In the genomic region with DNA sequence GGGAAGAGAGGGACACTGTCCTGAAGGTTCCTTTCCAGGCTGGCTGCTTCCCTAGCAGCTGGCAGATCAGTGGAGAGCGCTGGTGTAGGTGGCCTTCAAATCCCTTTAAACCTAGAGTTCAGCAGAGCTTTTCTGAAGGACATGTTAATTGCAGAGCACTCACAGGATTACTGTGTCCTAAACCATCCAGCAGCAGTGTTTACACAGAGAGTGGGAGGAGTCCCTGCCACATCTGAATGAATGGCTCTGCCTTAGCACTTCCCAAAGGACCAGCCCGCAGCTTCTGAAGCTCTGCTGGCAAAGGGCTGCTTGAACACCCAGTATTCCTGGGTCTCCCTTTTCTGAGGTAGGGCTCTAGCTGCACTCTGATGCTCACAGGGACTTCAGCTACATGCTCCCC, we compare ENCODE assay signal across 11 mouse cellular contexts. TPM values are rescaled to one million over a fixed set of nuclear protein-coding genes. Genes with fewer than 3 reads are reported as not detected.
DNase-seq lines count a peak whose midpoint lies in the region; ATAC-seq and TF ChIP-seq lines count a peak whose summit lies in the region.
"Had no signal": no experiment of that assay in that cellular context is flagged by ENCODE, and none has a peak within 500 bp of the region (broad histone marks: within the 10 kb centered on the region; RNA-seq: fewer than 3 reads in every experiment).

No protein-coding gene starts in this region.

- ATAC-seq in forebrain, embryonic 11.5 days (replicated peaks; ENCODE audit: low FRiP score): peak; percentile 36; the same call in 1 of the 2 replicates
- peak; percentile 85 for ATAC-seq in kidney, embryonic 16.5 days (ENCODE audit: low FRiP score, low TSS enrichment)
- peak; percentile 59; the same call in 1 of the 2 replicates for ATAC-seq in forebrain, postnatal 0 days

- H3K27me3 ChIP-seq in forebrain, embryonic 11.5 days (ENCODE audit: control insufficient read depth, insufficient read depth, low read length): no peaks in the 10 kb centered on the region
- H3K27me3 ChIP-seq in forebrain, embryonic 10.5 days (ENCODE audit: poor library complexity, severe bottlenecking): no peaks in the 10 kb centered on the region
- H3K27me3 ChIP-seq in kidney, embryonic 16.5 days (ENCODE audit: insufficient read depth, low read length): no peaks in the 10 kb centered on the region
- H3K27me3 ChIP-seq in forebrain, postnatal 0 days (ENCODE audit: insufficient read depth, low read length): no peaks in the 10 kb centered on the region
- H3K27me3 ChIP-seq: limb, embryonic 12.5 days had no signal

- no peaks in the 10 kb centered on the region for H3K36me3 ChIP-seq in forebrain, embryonic 11.5 days (ENCODE audit: control insufficient read depth, insufficient read depth, low read length)
- H3K36me3 ChIP-seq in forebrain, embryonic 10.5 days (replicated peaks): no peaks in the 10 kb centered on the region
- no peaks in the 10 kb centered on the region for H3K36me3 ChIP-seq in kidney, embryonic 16.5 days (ENCODE audit: insufficient read depth, low read length)
- peaks cover 10% of the 10 kb centered on the region for H3K36me3 ChIP-seq in forebrain, postnatal 0 days (ENCODE audit: insufficient read depth)
- H3K36me3 ChIP-seq: limb, embryonic 12.5 days had no signal

- no peaks in the 10 kb centered on the region for H3K9me3 ChIP-seq in forebrain, embryonic 11.5 days (ENCODE audit: control insufficient read depth, low read length)
- no peaks in the 10 kb centered on the region for H3K9me3 ChIP-seq in forebrain, embryonic 10.5 days
- H3K9me3 ChIP-seq in kidney, embryonic 16.5 days (ENCODE audit: low read length): no peaks in the 10 kb centered on the region
- no peaks in the 10 kb centered on the region for H3K9me3 ChIP-seq in forebrain, postnatal 0 days (ENCODE audit: low read length)
- H3K9me3 ChIP-seq: limb, embryonic 12.5 days had no signal

- H3K4me2 ChIP-seq in forebrain, embryonic 11.5 days (ENCODE audit: low read depth, low read length, severe bottlenecking): no peak overlapping the region
- H3K4me2 ChIP-seq in kidney, embryonic 16.5 days (replicated peaks; ENCODE audit: low read depth, low read length): no peak overlapping the region
- no peak overlapping the region for H3K4me2 ChIP-seq in forebrain, postnatal 0 days (ENCODE audit: low read depth)
- H3K4me2 ChIP-seq: limb, embryonic 12.5 days had no signal

- DNase-seq in forebrain, embryonic 11.5 days (ENCODE audit: low spot score): no peak
- DNase-seq in forebrain, embryonic 10.5 days (ENCODE audit: extremely low spot score, low spot score): no peak
- no peak for DNase-seq in kidney, adult 11 months
- DNase-seq in embryo, embryonic 10.5 days (ENCODE audit: low spot score): peak; percentile 19
- DNase-seq in forebrain, postnatal 0 days: no peak
- no peak for DNase-seq in layer of hippocampus, adult 18-20 months (ENCODE audit: low spot score in 2 of 2)
- DNase-seq in testis, postnatal 10 days (ENCODE audit: low spot score): no peak
- DNase-seq: kidney, adult 9 months had no signal

- WGBS in forebrain, embryonic 11.5 days: 47% methylated on average over 2 of the region's 2 CpGs
- WGBS in forebrain, embryonic 10.5 days: 47% methylated on average over 2 of the region's 2 CpGs
- WGBS in kidney, embryonic 16.5 days: 10% methylated on average over 2 of the region's 2 CpGs
- 32% methylated on average over 2 of the region's 2 CpGs for WGBS in forebrain, postnatal 0 days

- no peak overlapping the region for H3K9ac ChIP-seq in forebrain, embryonic 11.5 days (ENCODE audit: low read length)
- H3K9ac ChIP-seq in kidney, embryonic 16.5 days (replicated peaks; ENCODE audit: low read length): no peak overlapping the region
- no peak overlapping the region for H3K9ac ChIP-seq in forebrain, postnatal 0 days
- H3K9ac ChIP-seq: limb, embryonic 12.5 days had no signal

- H3K4me3 ChIP-seq in forebrain, embryonic 11.5 days (ENCODE audit: low read depth, low read length): no peak overlapping the region
- no peak overlapping the region for H3K4me3 ChIP-seq in forebrain, embryonic 10.5 days
- H3K4me3 ChIP-seq in kidney, embryonic 16.5 days (ENCODE audit: low read length): no peak overlapping the region
- no peak overlapping the region for H3K4me3 ChIP-seq in forebrain, postnatal 0 days (ENCODE audit: low read depth, low read length)
- H3K4me3 ChIP-seq: limb, embryonic 12.5 days had no signal

- no peak for TF ChIP-seq CTCF in forebrain, postnatal 0 days (IDR thresholded peaks at IDR 0.05; ENCODE audit: low read depth)

- no peaks in the 10 kb centered on the region for H3K4me1 ChIP-seq in forebrain, embryonic 11.5 days (replicated peaks; ENCODE audit: control insufficient read depth, insufficient read depth, low read length)
- peaks cover 4% of the 10 kb centered on the region; the same call in 1 of the 2 replicates for H3K4me1 ChIP-seq in forebrain, embryonic 10.5 days
- no peaks in the 10 kb centered on the region for H3K4me1 ChIP-seq in kidney, embryonic 16.5 days (ENCODE audit: insufficient read depth, low read length)
- H3K4me1 ChIP-seq in forebrain, postnatal 0 days (ENCODE audit: insufficient read depth): no peaks in the 10 kb centered on the region
- H3K4me1 ChIP-seq: limb, embryonic 12.5 days had no signal

- H3K27ac ChIP-seq in forebrain, embryonic 11.5 days (ENCODE audit: low read depth, low read length): no peak overlapping the region
- H3K27ac ChIP-seq in forebrain, embryonic 10.5 days: no peak overlapping the region
- no peak overlapping the region for H3K27ac ChIP-seq in kidney, embryonic 16.5 days (ENCODE audit: low read length)
- H3K27ac ChIP-seq in forebrain, postnatal 0 days (ENCODE audit: low read depth, low read length): no peak overlapping the region
- H3K27ac ChIP-seq: limb, embryonic 12.5 days; macrophage had no signal

RNA-seq across cellular contexts. Expression of a gene that starts 56.1 kb away (rescaled TPM):
- polyA plus RNA-seq in forebrain, embryonic 11.5 days (2014; fragmentation: Nextera tagmentation; extraction: Ambion mirVana): 105 and 110 TPM in 2 replicates
- polyA plus RNA-seq in forebrain, embryonic 10.5 days (2016; fragmentation: Nextera tagmentation; extraction: Ambion mirVana): 97.1 and 97.9 TPM in 2 replicates
- 64.8 and 68.3 TPM in 2 replicates for polyA plus RNA-seq in kidney, embryonic 16.5 days (2015; fragmentation: Nextera tagmentation; extraction: Ambion mirVana)
- 37.5 and 40.2 TPM in 2 replicates for total RNA-seq in forebrain, postnatal 0 days (2014; rRNA removed)
- polyA plus RNA-seq in forebrain, postnatal 0 days (2015; fragmentation: Nextera tagmentation; extraction: Ambion mirVana): 37.6 and 40.3 TPM in 2 replicates
- 10 to 100 TPM; 36.0 to 37.5 TPM for total RNA-seq in layer of hippocampus, adult 18-20 months (2021)
